Mouse (Mus musculus) ES-Bruce4 (cell line): ENCODE data around the gene Olfr1506.
"Not testable (repeated sequence)": the region's sequence is repeated elsewhere in the genome, so short reads cannot be mapped to it uniquely, and the experiment has no call there.

Experiments used
- CTCF ChIP-seq: IDR thresholded peaks from one replicate; pipeline ENCODE4 v1.8.1; 2011; ENCODE audit warnings: low read depth, low read length
- EP300 ChIP-seq: IDR thresholded peaks from 2 replicates; pipeline ENCODE4 v1.6.1; 2011; ENCODE audit warnings: low read depth, low read length; ENCODE audit not compliant: insufficient read depth
- POLR2A ChIP-seq: IDR thresholded peaks from one replicate; pipeline ENCODE4 v1.8.1; 2011; ENCODE audit warnings: low read length; ENCODE audit not compliant: insufficient read depth

- TF ChIP-seq CTCF, POLR2A, EP300: not testable (repeated sequence)
Measured at GRCm38 (mm10) chr2:90199606-90200005, 24.7 kb downstream of the Olfr1506 start.
